Comparison of ENCODE assay signal across 32 mouse cellular contexts in the genomic region with DNA sequence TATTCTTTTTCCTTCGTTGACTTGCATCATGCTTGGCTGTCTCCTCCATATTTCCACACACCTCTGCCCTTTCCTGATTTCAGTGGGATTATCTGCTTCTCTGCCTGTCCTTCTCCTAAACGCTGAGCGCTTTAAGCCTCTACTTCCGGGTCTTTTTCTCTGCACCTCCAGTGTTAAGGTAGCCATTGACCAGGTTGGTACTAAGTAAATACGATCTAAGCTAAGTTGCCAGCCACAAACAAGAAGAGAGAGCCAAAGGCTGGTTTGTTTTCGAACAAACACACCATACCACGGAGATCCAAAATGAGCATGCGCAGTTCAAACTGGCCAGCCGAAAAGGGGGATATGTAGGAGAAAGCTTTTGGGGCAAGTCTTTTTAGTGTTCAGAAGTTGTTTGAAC. TPM values are rescaled to one million over a fixed set of nuclear protein-coding genes. Genes with fewer than 3 reads are reported as not detected.
A peak's percentile ranks its signal among the peaks of the same experiment; 100 is the strongest.
DNase-seq lines count a peak whose midpoint lies in the region; ATAC-seq and TF ChIP-seq lines count a peak whose summit lies in the region.
"Had no signal": no experiment of that assay in that cellular context is flagged by ENCODE, and none has a peak within 500 bp of the region (broad histone marks: within the 10 kb centered on the region; RNA-seq: fewer than 3 reads in every experiment).

No protein-coding gene starts in this region.

- peak overlapping the region; percentile 40 for H3K4me2 ChIP-seq in intestine, postnatal 0 days (replicated peaks; ENCODE audit: low read depth)
- no peak overlapping the region for H3K4me2 ChIP-seq in intestine, embryonic 15.5 days (replicated peaks)
- H3K4me2 ChIP-seq in lung, embryonic 14.5 days, result peak overlapping the region; percentile 29
- H3K4me2 ChIP-seq: embryonic facial prominence, embryonic 13.5 days; forebrain, embryonic 12.5 days; heart, embryonic 13.5 days; hindbrain, embryonic 14.5 days; liver, embryonic 15.5 days; midbrain, embryonic 11.5 days; neural tube, embryonic 12.5 days had no signal

- no peak for DNase-seq in lung, embryonic 14.5 days
- no peak for DNase-seq in lung, postnatal 10 days
- no peak for DNase-seq in testis, postnatal 10 days (ENCODE audit: low spot score)
- DNase-seq in frontal cortex, adult 2 months (ENCODE audit: extremely low spot score in 1 of 2, low spot score in 1 of 2), result no peak
- DNase-seq: adrenal gland, postnatal 14 days; cerebellum, adult 11-12 months; cerebellum, adult 9-11 months; embryo, embryonic 11 days; forebrain, postnatal 0 days; gastrocnemius, postnatal 10 days; heart, postnatal 10 days; kidney, adult 18-20 months; kidney, postnatal 4 days; layer of hippocampus, postnatal 36 days; left cerebral cortex, postnatal 4 days; right cerebral cortex, adult 18-20 months; thymus, adult 2 months; thymus, postnatal 4 days had no signal

- H3K27me3 ChIP-seq in intestine, postnatal 0 days (replicated peaks; ENCODE audit: control insufficient read depth, insufficient read depth, low read length), result no peaks in the 10 kb centered on the region
- no peaks in the 10 kb centered on the region for H3K27me3 ChIP-seq in intestine, embryonic 15.5 days (replicated peaks)
- H3K27me3 ChIP-seq in lung, embryonic 14.5 days (ENCODE audit: insufficient read depth, low read length), result no peaks in the 10 kb centered on the region
- H3K27me3 ChIP-seq in testis, adult 2 months (ENCODE audit: control insufficient read depth, insufficient read depth, low read length), result no peaks in the 10 kb centered on the region
- H3K27me3 ChIP-seq: embryonic facial prominence, embryonic 13.5 days; forebrain, embryonic 12.5 days; heart, embryonic 13.5 days; liver, embryonic 15.5 days; neural tube, embryonic 12.5 days had no signal

- no peak overlapping the region for H3K9ac ChIP-seq in intestine, postnatal 0 days (ENCODE audit: low read depth, low read length)
- H3K9ac ChIP-seq in intestine, embryonic 15.5 days, result no peak overlapping the region
- H3K9ac ChIP-seq in lung, embryonic 14.5 days, result no peak overlapping the region
- H3K9ac ChIP-seq: embryonic facial prominence, embryonic 13.5 days; forebrain, embryonic 12.5 days; forebrain, postnatal 0 days; heart, embryonic 13.5 days; hindbrain, embryonic 14.5 days; liver, embryonic 15.5 days; neural tube, embryonic 12.5 days had no signal

- no peaks in the 10 kb centered on the region for H3K36me3 ChIP-seq in intestine, postnatal 0 days (ENCODE audit: control insufficient read depth, insufficient read depth)
- H3K36me3 ChIP-seq in intestine, embryonic 15.5 days, result no peaks in the 10 kb centered on the region
- H3K36me3 ChIP-seq in lung, embryonic 14.5 days (ENCODE audit: insufficient read depth), result no peaks in the 10 kb centered on the region
- H3K36me3 ChIP-seq in testis, adult 2 months (ENCODE audit: control insufficient read depth, insufficient read depth, low read length), result no peaks in the 10 kb centered on the region
- H3K36me3 ChIP-seq: embryonic facial prominence, embryonic 13.5 days; forebrain, embryonic 12.5 days; heart, embryonic 13.5 days; liver, embryonic 15.5 days; neural tube, embryonic 12.5 days had no signal

- no peaks in the 10 kb centered on the region for H3K9me3 ChIP-seq in intestine, postnatal 0 days (ENCODE audit: control insufficient read depth)
- H3K9me3 ChIP-seq in intestine, embryonic 15.5 days, result no peaks in the 10 kb centered on the region
- H3K9me3 ChIP-seq in lung, embryonic 14.5 days (ENCODE audit: low read depth, low read length), result no peaks in the 10 kb centered on the region
- H3K9me3 ChIP-seq: embryonic facial prominence, embryonic 13.5 days; forebrain, embryonic 12.5 days; heart, embryonic 13.5 days; liver, embryonic 15.5 days; neural tube, embryonic 12.5 days had no signal

- TF ChIP-seq POLR2A in testis, adult 2 months (IDR thresholded peaks at IDR 0.05; ENCODE audit: control insufficient read depth, low read depth, low read length), result no peak

- ATAC-seq in intestine, postnatal 0 days, result no peak
- no peak for ATAC-seq in intestine, embryonic 15.5 days
- no peak for ATAC-seq in lung, embryonic 14.5 days (ENCODE audit: insufficient read depth)
- ATAC-seq: forebrain, postnatal 0 days; midbrain, embryonic 16.5 days had no signal

- TF ChIP-seq CTCF in intestine, postnatal 0 days (IDR thresholded peaks at IDR 0.05; ENCODE audit: low read depth), result no peak
- no peak for TF ChIP-seq CTCF in lung, embryonic 14.5 days (IDR thresholded peaks at IDR 0.05; ENCODE audit: low read depth)
- TF ChIP-seq CTCF in testis, adult 2 months (IDR thresholded peaks at IDR 0.05; ENCODE audit: control insufficient read depth, insufficient read depth, insufficient replicate concordance, low read depth, low read length), result no peak

- no peak overlapping the region for H3K4me3 ChIP-seq in intestine, postnatal 0 days (ENCODE audit: low read depth, low read length)
- H3K4me3 ChIP-seq in intestine, embryonic 15.5 days (replicated peaks), result no peak overlapping the region
- H3K4me3 ChIP-seq in lung, embryonic 14.5 days (ENCODE audit: low read depth, low read length), result no peak overlapping the region
- peak overlapping the region; percentile 77 for H3K4me3 ChIP-seq in testis, adult 2 months (ENCODE audit: control insufficient read depth, low read depth, low read length)
- H3K4me3 ChIP-seq: embryonic facial prominence, embryonic 13.5 days; erythroblast, embryonic 14.5 days; forebrain, embryonic 12.5 days; heart, embryonic 13.5 days; liver, embryonic 15.5 days; myocyte; neural tube, embryonic 12.5 days had no signal

- H3K4me1 ChIP-seq in intestine, postnatal 0 days (replicated peaks; ENCODE audit: control insufficient read depth, insufficient read depth, low read length), result no peaks in the 10 kb centered on the region
- no peaks in the 10 kb centered on the region; the same call in 1 of the 2 replicates for H3K4me1 ChIP-seq in intestine, embryonic 15.5 days (replicated peaks)
- H3K4me1 ChIP-seq in lung, embryonic 14.5 days (ENCODE audit: insufficient read depth), result no peaks in the 10 kb centered on the region
- peaks cover 7% of the 10 kb centered on the region for H3K4me1 ChIP-seq in testis, adult 2 months (ENCODE audit: control insufficient read depth, insufficient read depth, low read length)
- H3K4me1 ChIP-seq: embryonic facial prominence, embryonic 13.5 days; liver, embryonic 15.5 days; neural tube, embryonic 12.5 days had no signal

- H3K27ac ChIP-seq in intestine, postnatal 0 days (ENCODE audit: low read depth, low read length), result no peak overlapping the region
- no peak overlapping the region for H3K27ac ChIP-seq in intestine, embryonic 15.5 days
- peak overlapping the region; percentile 4; the same call in 1 of the 2 replicates for H3K27ac ChIP-seq in lung, embryonic 14.5 days (ENCODE audit: low read depth)
- no peak overlapping the region for H3K27ac ChIP-seq in testis, adult 2 months (ENCODE audit: control insufficient read depth, insufficient read depth, low read depth, low read length)
- H3K27ac ChIP-seq: embryonic facial prominence, embryonic 13.5 days; forebrain, embryonic 12.5 days; heart, embryonic 13.5 days; hindbrain, embryonic 14.5 days; kidney, postnatal 0 days; liver, embryonic 15.5 days; neural tube, embryonic 12.5 days had no signal

- 59% methylated on average over 9 of the region's 9 CpGs for WGBS in intestine, postnatal 0 days
- WGBS in intestine, embryonic 15.5 days, result 75% methylated on average over 9 of the region's 9 CpGs
- WGBS in lung, embryonic 14.5 days, result 58% methylated on average over 9 of the region's 9 CpGs

RNA-seq across cellular contexts. Expression of gene Nuak1, which starts 17.1 kb away (rescaled TPM):
- 0.37 and 0.55 TPM in 2 replicates for polyA plus RNA-seq in intestine, postnatal 0 days (2015; fragmentation: Nextera tagmentation; extraction: Ambion mirVana)
- 0.92 and 0.97 TPM in 2 replicates for polyA plus RNA-seq in intestine, embryonic 15.5 days (2015; fragmentation: Nextera tagmentation; extraction: Ambion mirVana)
- 1.5 and 1.8 TPM in 2 replicates for polyA plus RNA-seq in lung, embryonic 14.5 days (2014; fragmentation: Nextera tagmentation; extraction: Ambion mirVana)
- 0.91 and 1.6 TPM in 2 replicates for polyA plus RNA-seq in testis, adult 2 months (2012; rRNA removed)
- 23.4 and 24.2 TPM in 2 replicates for polyA plus RNA-seq in frontal cortex, adult 2 months (2012; rRNA removed)
